Mouse (Mus musculus) effector memory CD4-positive, alpha-beta T cell, adult 5 months (primary cell): ENCODE data around the gene Zfyve9. TPM values are rescaled to one million over a fixed set of nuclear protein-coding genes. Genes with fewer than 3 reads are reported as not detected.

Experiments used
- polyA plus RNA-seq: library from polyadenylated mRNA; unstranded; fragments of 100-300 nt; shearing (Covaris generic); gene quantifications from one replicate; pipeline ENCODE4 v1.2.1, GENCODE M21; 2017

Zfyve9 gene
- 0.16 TPM for polyA plus RNA-seq

DNA sequence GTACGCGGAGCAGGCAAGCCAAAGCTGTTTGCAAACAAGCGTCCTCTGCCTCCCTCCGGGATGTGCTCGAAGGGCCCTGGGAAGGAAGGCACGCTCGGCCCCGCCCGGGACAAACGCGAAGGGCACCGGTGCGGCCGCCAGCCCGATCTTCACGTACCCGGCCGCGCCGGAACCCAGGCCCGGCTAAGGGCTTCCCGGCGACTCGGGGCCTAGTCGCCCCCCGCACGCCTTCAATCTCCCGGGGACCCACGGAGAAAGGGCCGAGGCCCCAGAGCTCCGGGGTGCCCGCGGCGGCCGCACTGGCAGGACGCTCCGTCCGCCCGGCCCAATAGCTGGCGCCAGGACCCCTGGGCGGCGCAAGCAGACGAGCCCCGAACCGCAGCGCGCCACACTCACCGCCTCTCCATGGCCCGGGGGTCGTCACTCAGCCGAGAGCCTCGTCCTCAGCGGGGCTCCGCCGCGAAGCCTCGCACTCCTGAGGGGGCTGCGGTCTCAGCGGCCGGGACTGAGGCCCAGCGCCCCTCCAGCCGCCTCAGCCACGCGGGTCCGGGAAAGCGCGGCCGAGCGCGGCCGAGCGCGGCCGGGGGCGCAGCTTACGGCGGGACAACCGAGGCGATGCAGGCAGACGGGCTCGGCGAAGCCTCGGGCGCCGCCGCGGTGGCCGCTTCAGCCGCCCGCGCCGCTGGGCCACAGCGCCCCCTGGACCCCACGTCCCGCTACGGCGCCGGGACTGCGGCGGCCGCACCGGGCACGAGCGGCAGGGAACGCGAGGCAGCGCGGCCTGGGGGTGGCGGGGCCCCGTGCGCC lies at the start of gene Zfyve9:
Gene Zfyve9, minus strand, starts transcription at position 742 of the 807 bp plus-strand sequence.

DNA sequence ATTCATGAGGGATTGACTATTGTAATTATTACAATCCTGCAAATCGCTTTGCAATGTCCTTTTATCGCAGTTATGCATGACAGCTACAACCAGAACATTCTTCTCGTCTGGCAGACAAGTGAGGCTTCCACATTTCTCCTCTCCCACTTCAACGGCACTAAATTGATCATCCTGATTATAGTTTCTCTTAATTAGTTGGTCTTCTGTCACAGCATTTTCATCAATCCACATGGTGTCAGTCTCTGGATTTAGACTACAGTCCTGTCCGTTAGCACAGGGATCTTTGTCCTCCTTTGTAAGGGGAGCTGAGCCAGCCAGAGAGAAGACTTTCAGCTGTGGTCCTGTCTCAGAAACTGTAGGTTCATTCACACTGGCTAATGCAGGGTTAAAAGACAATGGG lies 61.2 kb downstream of the Zfyve9 start, which contains the start of gene 3110021N24Rik:
Gene 3110021N24Rik, plus strand, starts transcription at position 301 of the 400 bp plus-strand sequence.

DNA sequence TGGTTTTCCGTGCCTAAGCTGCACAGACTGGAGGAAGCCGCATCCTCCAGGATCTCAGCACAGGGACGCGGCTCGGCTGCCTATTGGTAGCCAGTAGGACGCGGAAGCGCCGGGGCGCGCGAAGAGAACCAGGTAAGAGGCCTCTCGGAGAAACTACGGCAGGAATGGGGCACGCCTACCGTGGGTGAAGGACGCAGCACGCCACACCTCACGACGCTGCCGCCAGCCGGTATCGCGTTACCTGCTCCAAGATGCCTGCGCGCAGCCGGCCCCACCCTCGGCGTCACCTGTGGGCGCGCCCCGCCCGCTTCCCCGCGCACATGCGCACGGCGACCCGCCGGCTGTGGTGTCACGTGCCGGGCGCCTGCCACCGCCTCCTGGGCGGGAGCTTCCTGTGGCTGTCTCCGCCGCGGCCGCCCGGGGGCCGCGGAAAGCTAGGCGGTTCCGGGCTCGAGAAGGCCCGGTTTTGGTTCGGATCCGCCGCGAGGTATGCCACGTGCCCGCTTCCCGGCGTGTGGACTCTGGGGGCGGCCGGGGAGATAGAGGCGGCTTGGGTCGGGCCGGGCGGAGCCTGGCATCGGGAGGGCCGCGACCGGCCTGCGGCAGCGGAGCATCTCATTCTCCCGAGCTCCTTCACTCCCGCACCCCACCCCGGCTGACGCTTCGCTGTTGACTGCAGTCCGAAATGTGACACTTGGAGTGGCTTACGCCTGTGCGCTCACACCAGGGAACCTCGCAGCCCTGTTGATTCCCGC lies 160.8 kb downstream of the Zfyve9 start, which contains the start of gene Cc2d1b:
Gene Cc2d1b, plus strand, starts transcription at position 354 of the 755 bp plus-strand sequence.

Other genes starting within 250 kb of the Zfyve9 start
- gene Prpf38a, start 201.5 kb downstream of the Zfyve9 start, polyA plus RNA-seq, result 72.7 TPM
- 5.6 TPM for gene Orc1, start 201.4 kb downstream of the Zfyve9 start, polyA plus RNA-seq
- gene Cc2d1b, start 160.9 kb downstream of the Zfyve9 start, polyA plus RNA-seq, result 69.2 TPM
- gene 3110021N24Rik, start 61.1 kb downstream of the Zfyve9 start, polyA plus RNA-seq, result not detected
- 42.3 TPM for gene Btf3l4, start 52.8 kb upstream of the Zfyve9 start, polyA plus RNA-seq
- gene Txndc12, start 53.8 kb upstream of the Zfyve9 start, polyA plus RNA-seq, result 13.8 TPM
- 27.7 TPM for gene Kti12, start 67.0 kb upstream of the Zfyve9 start, polyA plus RNA-seq
- gene A730015C16Rik, start 67.8 kb upstream of the Zfyve9 start, polyA plus RNA-seq, result 0.41 TPM
- gene Rab3b, start 98.3 kb upstream of the Zfyve9 start, polyA plus RNA-seq, result 0.36 TPM
- gene Nrd1, start 219.9 kb upstream of the Zfyve9 start, polyA plus RNA-seq, result 80.4 TPM